Comparison of ENCODE assay signal across 9 mouse cellular contexts in genomic region chr14:31269456-31270100, GRCm38 (mm10). TPM values are rescaled to one million over a fixed set of nuclear protein-coding genes. Genes with fewer than 3 reads are reported as not detected.
A peak's percentile ranks its signal among the peaks of the same experiment; 100 is the strongest.
DNase-seq lines count a peak whose midpoint lies in the region; ATAC-seq and TF ChIP-seq lines count a peak whose summit lies in the region.
"Had no signal": no experiment of that assay in that cellular context is flagged by ENCODE, and none has a peak within 500 bp of the region (broad histone marks: within the 10 kb centered on the region; RNA-seq: fewer than 3 reads in every experiment).

No protein-coding gene starts in this region.

- DNase-seq in heart, postnatal 36 days, result no peak
- peak; percentile 55 for DNase-seq in hindbrain, postnatal 0 days (ENCODE audit: low spot score)
- DNase-seq in limb, embryonic 11.5 days (ENCODE audit: low spot score), result peak; percentile 87
- DNase-seq in stomach, postnatal 0 days (ENCODE audit: low spot score), result peak; percentile 66
- no peak for DNase-seq in natural killer cell, adult 2 months (ENCODE audit: low spot score in 2 of 2)

- peaks cover 5% of the 10 kb centered on the region; the same call in 1 of the 2 replicates for H3K27me3 ChIP-seq in heart, embryonic 11.5 days (ENCODE audit: control insufficient read depth, insufficient read depth, low read length)
- H3K27me3 ChIP-seq in embryonic facial prominence, embryonic 13.5 days, result no peaks in the 10 kb centered on the region
- H3K27me3 ChIP-seq in hindbrain, postnatal 0 days (ENCODE audit: insufficient read depth, low read length), result no peaks in the 10 kb centered on the region
- H3K27me3 ChIP-seq in limb, embryonic 11.5 days (ENCODE audit: control insufficient read depth, insufficient read depth, low read length), result no peaks in the 10 kb centered on the region
- peaks cover 7% of the 10 kb centered on the region; the same call in 1 of the 2 replicates for H3K27me3 ChIP-seq in midbrain, embryonic 12.5 days
- no peaks in the 10 kb centered on the region for H3K27me3 ChIP-seq in stomach, postnatal 0 days (ENCODE audit: control insufficient read depth, insufficient read depth, low read length)

- no peaks in the 10 kb centered on the region for H3K9me3 ChIP-seq in heart, embryonic 11.5 days (replicated peaks; ENCODE audit: control insufficient read depth, low read length)
- no peaks in the 10 kb centered on the region for H3K9me3 ChIP-seq in embryonic facial prominence, embryonic 13.5 days
- H3K9me3 ChIP-seq in hindbrain, postnatal 0 days (ENCODE audit: low read length), result no peaks in the 10 kb centered on the region
- H3K9me3 ChIP-seq in limb, embryonic 11.5 days (ENCODE audit: control insufficient read depth, low read length), result no peaks in the 10 kb centered on the region
- no peaks in the 10 kb centered on the region for H3K9me3 ChIP-seq in midbrain, embryonic 12.5 days
- no peaks in the 10 kb centered on the region for H3K9me3 ChIP-seq in stomach, postnatal 0 days (ENCODE audit: control insufficient read depth, low read length)
- H3K9me3 ChIP-seq: megakaryocyte, embryonic 14.5 days had no signal

- H3K4me3 ChIP-seq in heart, embryonic 11.5 days (ENCODE audit: low read depth, low read length), result peak overlapping the region; percentile 38
- peak overlapping the region; percentile 42 for H3K4me3 ChIP-seq in embryonic facial prominence, embryonic 13.5 days
- peak overlapping the region; percentile 12 for H3K4me3 ChIP-seq in hindbrain, postnatal 0 days (ENCODE audit: low read length)
- H3K4me3 ChIP-seq in limb, embryonic 11.5 days (ENCODE audit: low read depth, low read length), result peak overlapping the region; percentile 31
- peak overlapping the region; percentile 24 for H3K4me3 ChIP-seq in midbrain, embryonic 12.5 days
- H3K4me3 ChIP-seq in stomach, postnatal 0 days (ENCODE audit: low read depth, low read length), result peak overlapping the region; percentile 31
- H3K4me3 ChIP-seq: megakaryocyte, embryonic 14.5 days had no signal

- peak overlapping the region; percentile 66 for H3K4me2 ChIP-seq in heart, embryonic 11.5 days
- peak overlapping the region; percentile 66 for H3K4me2 ChIP-seq in embryonic facial prominence, embryonic 13.5 days
- peak overlapping the region; percentile 47 for H3K4me2 ChIP-seq in hindbrain, postnatal 0 days (ENCODE audit: low read depth, low read length)
- H3K4me2 ChIP-seq in limb, embryonic 11.5 days (ENCODE audit: low read depth, severe bottlenecking), result peak overlapping the region; percentile 51
- H3K4me2 ChIP-seq in midbrain, embryonic 12.5 days (replicated peaks), result peak overlapping the region; percentile 49
- H3K4me2 ChIP-seq in stomach, postnatal 0 days (replicated peaks; ENCODE audit: low read depth), result peak overlapping the region; percentile 62

- peaks cover 9% of the 10 kb centered on the region; the same call in 1 of the 2 replicates for H3K4me1 ChIP-seq in heart, embryonic 11.5 days (ENCODE audit: control insufficient read depth, insufficient read depth, low read length)
- peaks cover 25% of the 10 kb centered on the region for H3K4me1 ChIP-seq in embryonic facial prominence, embryonic 13.5 days
- H3K4me1 ChIP-seq in hindbrain, postnatal 0 days (ENCODE audit: insufficient read depth, low read length), result peaks cover 25% of the 10 kb centered on the region
- H3K4me1 ChIP-seq in limb, embryonic 11.5 days (ENCODE audit: control insufficient read depth, insufficient read depth, low read length), result peaks cover 12% of the 10 kb centered on the region
- peaks cover 28% of the 10 kb centered on the region for H3K4me1 ChIP-seq in midbrain, embryonic 12.5 days
- H3K4me1 ChIP-seq in stomach, postnatal 0 days (replicated peaks; ENCODE audit: control insufficient read depth, insufficient read depth), result peaks cover 2% of the 10 kb centered on the region; the same call in 1 of the 2 replicates

- H3K36me3 ChIP-seq in heart, embryonic 11.5 days (ENCODE audit: control insufficient read depth, insufficient read depth, low read length), result no peaks in the 10 kb centered on the region
- H3K36me3 ChIP-seq in embryonic facial prominence, embryonic 13.5 days, result 0 out of 2 replicates have a peak, but pooled peaks cover 3% of the 10 kb centered on the region
- no peaks in the 10 kb centered on the region for H3K36me3 ChIP-seq in hindbrain, postnatal 0 days (ENCODE audit: insufficient read depth, low read length)
- H3K36me3 ChIP-seq in limb, embryonic 11.5 days (ENCODE audit: control insufficient read depth, insufficient read depth, low read length), result no peaks in the 10 kb centered on the region
- no peaks in the 10 kb centered on the region for H3K36me3 ChIP-seq in midbrain, embryonic 12.5 days
- no peaks in the 10 kb centered on the region for H3K36me3 ChIP-seq in stomach, postnatal 0 days (ENCODE audit: control insufficient read depth, insufficient read depth, low read length)

- TF ChIP-seq CTCF in hindbrain, postnatal 0 days (IDR thresholded peaks at IDR 0.05; ENCODE audit: low read depth), result no peak
- no peak for TF ChIP-seq CTCF in stomach, postnatal 0 days (IDR thresholded peaks at IDR 0.05; ENCODE audit: low read depth)

- 13% methylated on average over 27 of the region's 28 CpGs for WGBS in heart, embryonic 11.5 days (ENCODE audit: insufficient replicate concordance)
- 14% methylated on average over 28 of the region's 28 CpGs for WGBS in embryonic facial prominence, embryonic 13.5 days
- WGBS in hindbrain, postnatal 0 days, result 15% methylated on average over 27 of the region's 28 CpGs
- 19% methylated on average over 23 of the region's 28 CpGs for WGBS in limb, embryonic 11.5 days
- WGBS in midbrain, embryonic 12.5 days, result 17% methylated on average over 25 of the region's 28 CpGs
- 15% methylated on average over 25 of the region's 28 CpGs for WGBS in stomach, postnatal 0 days

- peak; percentile 55; the same call in 1 of the 2 replicates for ATAC-seq in heart, embryonic 11.5 days (replicated peaks; ENCODE audit: insufficient number of reproducible peaks, low FRiP score, low TSS enrichment)
- ATAC-seq in embryonic facial prominence, embryonic 13.5 days (ENCODE audit: insufficient number of reproducible peaks, insufficient read depth, low FRiP score, low TSS enrichment, low read depth), result peak; percentile 85
- peak; percentile 66 for ATAC-seq in hindbrain, postnatal 0 days
- ATAC-seq in limb, embryonic 11.5 days (ENCODE audit: insufficient number of reproducible peaks, low FRiP score, low TSS enrichment, low read depth), result peak; percentile 92
- ATAC-seq in midbrain, embryonic 12.5 days (ENCODE audit: low FRiP score, low read depth), result peak; percentile 77
- ATAC-seq in stomach, postnatal 0 days (ENCODE audit: low FRiP score, low TSS enrichment), result peak; percentile 57; the same call in 1 of the 2 replicates

- peak overlapping the region; percentile 60 for H3K9ac ChIP-seq in heart, embryonic 11.5 days (ENCODE audit: low read depth, low read length)
- peak overlapping the region; percentile 68 for H3K9ac ChIP-seq in embryonic facial prominence, embryonic 13.5 days
- peak overlapping the region; percentile 15; the same call in 1 of the 2 replicates for H3K9ac ChIP-seq in hindbrain, postnatal 0 days (replicated peaks; ENCODE audit: low read length)
- H3K9ac ChIP-seq in limb, embryonic 11.5 days (ENCODE audit: low read length), result peak overlapping the region; percentile 41
- H3K9ac ChIP-seq in midbrain, embryonic 12.5 days (replicated peaks), result peak overlapping the region; percentile 47
- H3K9ac ChIP-seq in stomach, postnatal 0 days (ENCODE audit: low read length), result peak overlapping the region; percentile 51

- TF ChIP-seq EP300 in stomach, postnatal 0 days (optimal IDR thresholded peaks at IDR 0.05), result no peak

- intact Hi-C loops in heart, postnatal 36 days (cut with DNase I), result no loop called here

- H3K27ac ChIP-seq in heart, embryonic 11.5 days (ENCODE audit: low read depth, low read length), result no peak overlapping the region
- H3K27ac ChIP-seq in embryonic facial prominence, embryonic 13.5 days, result peak overlapping the region; percentile 76
- peak overlapping the region; percentile 76 for H3K27ac ChIP-seq in hindbrain, postnatal 0 days
- H3K27ac ChIP-seq in limb, embryonic 11.5 days (replicated peaks; ENCODE audit: low read depth, low read length), result no peak overlapping the region; the same call in 1 of the 2 replicates
- peak overlapping the region; percentile 55 for H3K27ac ChIP-seq in midbrain, embryonic 12.5 days (replicated peaks)
- no peak overlapping the region for H3K27ac ChIP-seq in stomach, postnatal 0 days (replicated peaks)

RNA-seq across cellular contexts. Expression of gene Bap1, which starts 18.3 kb away (rescaled TPM):
- 52.5 and 57.8 TPM in 2 replicates for polyA plus RNA-seq in heart, embryonic 11.5 days (2014; fragmentation: Nextera tagmentation; extraction: Ambion mirVana)
- total RNA-seq in heart, postnatal 36 days (2021), result 10 to 100 TPM; 44.8 to 45.2 TPM
- 90.3 and 93.1 TPM in 2 replicates for polyA plus RNA-seq in embryonic facial prominence, embryonic 13.5 days (2015; fragmentation: Nextera tagmentation; extraction: Ambion mirVana)
- total RNA-seq in hindbrain, postnatal 0 days (2014; rRNA removed), result 119 and 136 TPM in 2 replicates
- 101 and 104 TPM in 2 replicates for polyA plus RNA-seq in hindbrain, postnatal 0 days (2015; fragmentation: Nextera tagmentation; extraction: Ambion mirVana)
- 111 and 112 TPM in 2 replicates for polyA plus RNA-seq in limb, embryonic 11.5 days (2014; fragmentation: Nextera tagmentation; extraction: Ambion mirVana)
- polyA plus RNA-seq in midbrain, embryonic 12.5 days (2016; fragmentation: Nextera tagmentation; extraction: Ambion mirVana), result 124 and 127 TPM in 2 replicates
- polyA plus RNA-seq in stomach, postnatal 0 days (2015; fragmentation: Nextera tagmentation; extraction: Ambion mirVana), result 22.5 and 24.5 TPM in 2 replicates

RNA-seq across cellular contexts. Expression of gene Phf7, which starts 18.5 kb away (rescaled TPM):
- 7.4 and 8.7 TPM in 2 replicates for polyA plus RNA-seq in heart, embryonic 11.5 days (2014; fragmentation: Nextera tagmentation; extraction: Ambion mirVana)
- 1 to 10 TPM; 3.8 to 4.3 TPM for total RNA-seq in heart, postnatal 36 days (2021)
- polyA plus RNA-seq in embryonic facial prominence, embryonic 13.5 days (2015; fragmentation: Nextera tagmentation; extraction: Ambion mirVana), result 12.4 and 14.3 TPM in 2 replicates
- total RNA-seq in hindbrain, postnatal 0 days (2014; rRNA removed), result 4.1 and 5.3 TPM in 2 replicates
- polyA plus RNA-seq in hindbrain, postnatal 0 days (2015; fragmentation: Nextera tagmentation; extraction: Ambion mirVana), result 8.8 and 11.0 TPM in 2 replicates
- polyA plus RNA-seq in limb, embryonic 11.5 days (2014; fragmentation: Nextera tagmentation; extraction: Ambion mirVana), result 12.7 and 13.5 TPM in 2 replicates
- 12.0 and 12.2 TPM in 2 replicates for polyA plus RNA-seq in midbrain, embryonic 12.5 days (2016; fragmentation: Nextera tagmentation; extraction: Ambion mirVana)
- 9.5 and 10.1 TPM in 2 replicates for polyA plus RNA-seq in stomach, postnatal 0 days (2015; fragmentation: Nextera tagmentation; extraction: Ambion mirVana)

RNA-seq across cellular contexts. Expression of gene Sema3g, which starts 51.9 kb away (rescaled TPM):
- 0.03 and 0.08 TPM in 2 replicates for polyA plus RNA-seq in heart, embryonic 11.5 days (2014; fragmentation: Nextera tagmentation; extraction: Ambion mirVana)
- total RNA-seq in heart, postnatal 36 days (2021), result 10 to 100 TPM; 14.2 to 18.3 TPM
- 1.2 and 1.3 TPM in 2 replicates for polyA plus RNA-seq in embryonic facial prominence, embryonic 13.5 days (2015; fragmentation: Nextera tagmentation; extraction: Ambion mirVana)
- 2.9 and 4.9 TPM in 2 replicates for total RNA-seq in hindbrain, postnatal 0 days (2014; rRNA removed)
- 0.33 and 0.38 TPM in 2 replicates for polyA plus RNA-seq in hindbrain, postnatal 0 days (2015; fragmentation: Nextera tagmentation; extraction: Ambion mirVana)
- polyA plus RNA-seq in limb, embryonic 11.5 days (2014; fragmentation: Nextera tagmentation; extraction: Ambion mirVana), result 0.09 and 0.20 TPM in 2 replicates
- polyA plus RNA-seq in midbrain, embryonic 12.5 days (2016; fragmentation: Nextera tagmentation; extraction: Ambion mirVana), result 0.69 and 1.1 TPM in 2 replicates
- polyA plus RNA-seq in stomach, postnatal 0 days (2015; fragmentation: Nextera tagmentation; extraction: Ambion mirVana), result 0.38 and 0.53 TPM in 2 replicates

RNA-seq across cellular contexts. Expression of gene Nisch, which starts 52.8 kb away (rescaled TPM):
- polyA plus RNA-seq in heart, embryonic 11.5 days (2014; fragmentation: Nextera tagmentation; extraction: Ambion mirVana), result 286 and 325 TPM in 2 replicates
- 100 to 1,000 TPM; 128 to 143 TPM for total RNA-seq in heart, postnatal 36 days (2021)
- polyA plus RNA-seq in embryonic facial prominence, embryonic 13.5 days (2015; fragmentation: Nextera tagmentation; extraction: Ambion mirVana), result 415 and 428 TPM in 2 replicates
- 281 and 419 TPM in 2 replicates for total RNA-seq in hindbrain, postnatal 0 days (2014; rRNA removed)
- 234 and 243 TPM in 2 replicates for polyA plus RNA-seq in hindbrain, postnatal 0 days (2015; fragmentation: Nextera tagmentation; extraction: Ambion mirVana)
- polyA plus RNA-seq in limb, embryonic 11.5 days (2014; fragmentation: Nextera tagmentation; extraction: Ambion mirVana), result 346 and 377 TPM in 2 replicates
- 463 and 480 TPM in 2 replicates for polyA plus RNA-seq in midbrain, embryonic 12.5 days (2016; fragmentation: Nextera tagmentation; extraction: Ambion mirVana)
- polyA plus RNA-seq in stomach, postnatal 0 days (2015; fragmentation: Nextera tagmentation; extraction: Ambion mirVana), result 87.7 and 106 TPM in 2 replicates

RNA-seq across cellular contexts. Expression of gene Dnah1, which starts 54.1 kb away (rescaled TPM):
- 1.5 TPM in 2 replicates for polyA plus RNA-seq in heart, embryonic 11.5 days (2014; fragmentation: Nextera tagmentation; extraction: Ambion mirVana)
- under 1 TPM in 1 of 2 experiments, not detected in 1; 0.06 TPM for total RNA-seq in heart, postnatal 36 days (2021)
- 7.9 and 8.1 TPM in 2 replicates for polyA plus RNA-seq in embryonic facial prominence, embryonic 13.5 days (2015; fragmentation: Nextera tagmentation; extraction: Ambion mirVana)
- 5.1 and 9.9 TPM in 2 replicates for total RNA-seq in hindbrain, postnatal 0 days (2014; rRNA removed)
- polyA plus RNA-seq in hindbrain, postnatal 0 days (2015; fragmentation: Nextera tagmentation; extraction: Ambion mirVana), result 2.1 and 2.6 TPM in 2 replicates
- 9.1 and 9.4 TPM in 2 replicates for polyA plus RNA-seq in limb, embryonic 11.5 days (2014; fragmentation: Nextera tagmentation; extraction: Ambion mirVana)
- polyA plus RNA-seq in midbrain, embryonic 12.5 days (2016; fragmentation: Nextera tagmentation; extraction: Ambion mirVana), result 6.0 and 6.4 TPM in 2 replicates
- polyA plus RNA-seq in stomach, postnatal 0 days (2015; fragmentation: Nextera tagmentation; extraction: Ambion mirVana), result 0.74 and 0.81 TPM in 2 replicates

Comparison
In these comparisons a context has a peak if more than half of its experiments do, and no peak if none do; other contexts are left out.
1. H3K27ac ChIP-seq: peak in embryonic facial prominence, embryonic 13.5 days (single experiment), hindbrain, postnatal 0 days (single experiment) and midbrain, embryonic 12.5 days (single experiment); none in heart, embryonic 11.5 days (single experiment), limb, embryonic 11.5 days (single experiment) and stomach, postnatal 0 days (single experiment).
2. H3K9ac ChIP-seq: peak in every context shown above with its lines; median percentile 68 in embryonic facial prominence, embryonic 13.5 days; 60 in heart, embryonic 11.5 days; 51 in stomach, postnatal 0 days; 47 in midbrain, embryonic 12.5 days; 41 in limb, embryonic 11.5 days; 15 in hindbrain, postnatal 0 days.
3. DNase-seq: peak in hindbrain, postnatal 0 days (single experiment), limb, embryonic 11.5 days (single experiment) and stomach, postnatal 0 days (single experiment); none in heart, postnatal 36 days (0 of 2) and natural killer cell, adult 2 months (0 of 2).
4. Peak in every context shown above with its lines, with median percentiles within 50 percentile points of each other: ATAC-seq, H3K4me2 ChIP-seq and H3K4me3 ChIP-seq.